Mouse (Mus musculus) gastrocnemius, postnatal 10 days (tissue): Measurements from ENCODE around the gene Snx22. TPM values are rescaled to one million over a fixed set of nuclear protein-coding genes. Genes with fewer than 3 reads are reported as not detected.

Experiments
- total RNA-seq, 2 experiments: library from RNA; stranded (reverse); gene quantifications; 2 replicates each; pipeline ENCODE4 v1.2.3; 2021

The Snx22 gene
- total RNA-seq, 2 experiments from 2014 or later = 0.80 to 1.4 TPM

Other genes with a start within 250 kb of the Snx22 start
- gene Zfp609, start 242.2 kb downstream of the Snx22 start, total RNA-seq = 10 to 100 TPM; 23.0 to 28.2 TPM
- 10 to 100 TPM in 1 of 2 experiments, 1 to 10 TPM in 1; 9.2 to 10.9 TPM for gene Pclaf, start 179.5 kb downstream of the Snx22 start, total RNA-seq
- gene Trip4, start 160.9 kb downstream of the Snx22 start, total RNA-seq = 10 to 100 TPM; 18.0 to 18.3 TPM
- gene Csnk1g1, start 160.8 kb downstream of the Snx22 start, total RNA-seq = 10 to 100 TPM in 1 of 2 experiments, 1 to 10 TPM in 1; 7.2 to 12.4 TPM
- 100 to 1,000 TPM; 204 to 237 TPM for gene Ppib, start 9.5 kb downstream of the Snx22 start, total RNA-seq
- 10 to 100 TPM; 36.4 to 42.5 TPM for gene Snx1, start 56.9 kb upstream of the Snx22 start, total RNA-seq
- gene Ciao2a, start 56.9 kb upstream of the Snx22 start, total RNA-seq = 10 to 100 TPM; 39.6 to 46.0 TPM
- gene Dapk2, start 88.5 kb upstream of the Snx22 start, total RNA-seq = 10 to 100 TPM; 15.5 to 19.1 TPM